Mouse (Mus musculus) mesoderm, embryonic 11.5 days (tissue): ENCODE measurements at regions not wholly inside any gene's neighbourhood (a gene's known extent, or its start where the extent isn't known, plus 50 kb on each side); places are given as distances from the start of the nearest gene placed in this dataset.

Experiments used
- DNase-seq: peaks from one replicate; pipeline ENCODE4 v3.0.0-alpha.2; 2012; ENCODE audit warnings: low read depth, low spot score

GRCm38 (mm10) chr10:9002261-9002660 lies 116.4 kb upstream of the Sash1 start:
- DNase-seq = no peak

DNA sequence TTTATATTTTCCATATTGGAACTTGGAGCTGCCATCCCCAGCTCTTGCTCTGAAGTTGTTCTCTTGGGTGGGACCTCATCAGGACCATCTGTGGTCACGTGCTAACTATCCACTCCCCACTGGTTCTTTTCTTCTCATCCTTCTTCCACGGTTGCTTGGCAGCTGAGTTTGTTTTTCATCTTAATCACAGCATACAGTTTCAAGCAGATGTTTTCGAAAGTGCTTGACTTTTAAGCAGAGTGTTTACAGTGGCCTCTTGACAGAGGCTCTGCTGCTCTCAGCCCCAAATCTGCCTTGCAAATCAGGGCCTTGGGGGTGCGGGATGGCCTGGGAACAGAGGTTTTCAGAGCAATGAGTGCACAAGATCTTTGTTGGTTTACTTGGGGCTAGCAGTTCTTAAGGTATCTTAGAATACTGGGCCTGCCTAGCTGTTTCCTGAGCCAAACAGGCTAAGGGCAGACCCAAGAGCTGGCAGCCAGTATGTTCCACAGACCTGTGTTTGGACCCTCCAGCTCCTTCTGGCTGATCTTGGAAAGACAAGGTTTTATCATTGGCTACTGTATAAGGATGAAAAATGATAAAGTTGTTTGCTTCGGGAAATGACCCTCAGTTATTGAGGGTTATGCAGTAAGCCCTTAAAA lies 113.0 kb upstream of the Sash1 start:
- no peak for DNase-seq

DNA sequence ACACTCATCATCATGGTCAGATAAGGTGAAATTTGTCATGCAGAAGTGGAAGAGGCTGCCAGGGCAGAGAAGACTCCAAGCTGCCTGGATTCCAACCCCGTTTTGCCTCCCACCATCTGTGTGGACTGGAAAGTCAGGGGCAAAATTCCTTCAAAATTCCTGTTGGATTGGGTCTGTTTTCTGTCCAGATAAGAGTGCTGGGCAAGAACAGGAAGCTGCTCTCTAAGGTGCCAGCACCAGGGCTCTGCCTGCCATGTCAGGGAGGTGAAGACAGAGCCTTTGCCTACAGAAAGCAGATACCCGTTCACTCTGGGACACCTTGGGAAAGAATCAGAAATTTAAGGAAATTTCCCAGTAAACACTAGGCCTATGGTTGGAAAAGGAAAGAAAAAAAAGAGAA lies 112.5 kb upstream of the Sash1 start:
- DNase-seq = no peak

DNA sequence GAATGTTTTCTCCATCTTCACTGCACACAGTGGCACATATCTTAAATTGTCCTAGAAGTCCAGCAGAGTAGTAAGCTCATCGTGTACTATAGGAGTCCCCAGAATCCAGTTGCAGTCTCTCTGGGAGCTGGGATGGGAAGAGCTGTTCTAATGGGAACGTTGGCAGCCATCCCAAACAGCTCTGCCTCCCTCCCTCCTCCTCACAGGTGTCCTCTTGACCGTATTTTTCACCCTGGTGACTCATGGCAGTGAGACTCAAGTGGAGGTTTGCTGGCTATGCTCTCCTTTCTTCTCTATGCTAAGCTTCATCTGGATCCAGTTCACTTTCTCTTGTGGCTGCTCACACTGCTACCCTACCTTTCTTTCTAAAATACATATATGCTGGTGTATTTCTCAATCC lies 109.2 kb upstream of the Sash1 start:
- DNase-seq = no peak

- DNase-seq = no peak
Observed at GRCm38 (mm10) chr10:8986339-8986738, 100.5 kb upstream of the Sash1 start.

GRCm38 (mm10) chr10:8983347-8983746 lies 97.5 kb upstream of the Sash1 start:
- DNase-seq = no peak

DNA sequence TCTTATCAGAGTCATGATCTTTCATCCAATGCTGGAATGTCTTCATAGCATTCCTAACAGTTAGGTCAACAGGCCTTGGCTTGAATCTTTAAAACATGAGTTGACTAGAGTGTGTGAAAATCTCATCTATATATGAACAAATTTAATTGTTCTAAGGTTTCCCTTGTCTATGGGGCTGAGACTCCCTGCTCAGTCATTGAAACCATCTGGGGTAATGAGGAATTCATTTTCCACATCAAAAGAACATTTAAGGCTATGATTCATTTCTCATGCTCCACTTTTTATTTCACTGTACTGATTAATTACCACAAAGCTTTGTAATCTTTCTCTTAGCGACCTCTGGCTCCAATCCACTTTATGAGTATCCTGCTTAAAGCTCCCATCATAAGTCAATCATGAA lies 94.7 kb upstream of the Sash1 start:
- no peak for DNase-seq

GRCm38 (mm10) chr10:8978595-8978994 lies 92.7 kb upstream of the Sash1 start:
- DNase-seq = no peak

- no peak for DNase-seq
Observed at GRCm38 (mm10) chr10:8973934-8974333, 88.1 kb upstream of the Sash1 start.

- no peak for DNase-seq
Observed at GRCm38 (mm10) chr10:8972789-8973551, 87.1 kb upstream of the Sash1 start.

DNA sequence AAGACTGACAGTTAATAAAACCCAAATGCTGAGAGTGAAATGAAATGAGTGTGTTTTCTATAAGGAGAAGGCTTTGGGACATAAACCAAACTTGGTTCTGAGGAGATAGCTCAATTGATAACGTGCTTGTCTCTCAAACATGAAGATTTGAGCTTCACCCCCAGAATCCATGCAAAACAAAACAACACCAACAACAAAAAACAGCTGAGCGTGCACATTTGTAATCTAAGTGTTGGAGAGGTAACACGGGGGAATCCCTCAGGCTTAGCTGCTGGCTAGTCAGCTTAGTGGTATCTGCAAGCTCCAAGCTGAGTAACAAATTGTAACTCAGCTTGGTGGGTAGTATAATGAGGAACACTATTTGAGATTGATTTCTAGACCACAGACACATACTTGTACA lies 84.9 kb upstream of the Sash1 start:
- DNase-seq = no peak

DNA sequence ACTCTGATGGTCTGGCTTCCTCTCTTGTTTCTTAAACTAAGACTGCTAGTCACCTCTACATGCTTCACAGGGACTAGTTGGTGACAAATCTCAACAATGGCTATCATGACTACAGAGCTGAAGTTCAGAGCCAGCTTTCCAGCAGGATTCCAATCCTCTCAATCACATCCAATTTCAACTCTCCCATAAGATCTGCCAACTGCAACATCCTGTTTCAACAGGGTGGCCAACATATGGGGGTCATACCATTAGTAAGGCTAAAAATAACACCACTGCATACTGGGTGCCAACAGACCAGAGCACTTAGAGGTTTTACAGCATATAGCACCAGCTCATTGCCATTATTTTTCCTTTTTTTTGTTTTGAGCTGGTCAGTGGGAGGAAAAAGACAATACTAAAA lies 83.7 kb upstream of the Sash1 start:
- no peak for DNase-seq

- no peak for DNase-seq
Observed at GRCm38 (mm10) chr10:8969016-8969415, 83.1 kb upstream of the Sash1 start.

DNA sequence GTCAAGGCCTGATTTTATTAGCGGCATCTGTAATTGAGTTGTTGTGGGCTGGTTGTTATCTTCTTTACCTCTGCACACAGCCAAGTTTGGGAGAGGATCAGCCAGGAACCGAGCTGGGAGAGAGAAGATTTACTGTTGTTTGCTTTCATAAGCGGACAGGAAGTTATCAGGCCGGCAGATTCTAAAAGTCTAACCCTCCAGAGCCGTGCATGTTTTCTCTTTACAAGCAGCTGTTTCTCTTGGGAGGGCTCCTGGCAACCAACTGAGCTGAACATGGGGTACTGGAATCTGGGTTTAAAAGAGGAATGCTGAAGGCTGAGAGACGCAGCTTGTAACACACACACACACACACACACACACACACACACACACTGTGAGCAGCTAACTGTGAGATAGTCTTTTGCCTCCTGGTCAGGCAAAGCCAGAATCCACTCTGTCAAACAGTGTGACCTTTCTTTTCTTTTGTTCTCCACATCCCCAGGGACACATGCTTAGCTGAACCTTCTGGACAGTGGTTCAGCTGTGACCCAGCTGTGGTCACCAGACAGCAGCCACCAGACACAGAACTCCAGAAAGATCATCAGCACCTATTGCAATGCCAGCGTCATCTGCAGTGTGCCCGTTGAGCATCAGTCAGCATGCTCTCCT lies 82.5 kb upstream of the Sash1 start:
- peak; percentile 55 for DNase-seq

DNA sequence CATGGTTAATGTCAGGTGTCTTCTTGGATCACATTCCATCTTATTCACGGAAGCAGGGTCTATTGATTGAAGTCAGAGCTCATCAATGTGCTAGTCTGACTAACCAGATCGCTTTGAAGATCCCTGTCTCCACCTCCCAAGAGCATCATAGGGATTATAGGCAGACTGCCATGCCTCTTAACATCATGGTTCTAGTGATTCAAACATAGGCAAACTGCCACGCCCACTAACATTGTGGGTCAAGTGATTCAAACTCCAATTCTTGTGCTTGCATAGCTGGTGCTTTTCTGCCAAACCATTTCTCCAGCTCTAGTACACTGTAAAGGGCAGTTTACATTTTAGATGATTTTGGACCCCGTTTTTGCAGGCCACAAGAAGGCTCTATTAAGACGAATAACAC lies 77.1 kb upstream of the Sash1 start:
- no peak for DNase-seq

- no peak for DNase-seq
Observed at GRCm38 (mm10) chr10:8960964-8961675, 75.2 kb upstream of the Sash1 start.

DNA sequence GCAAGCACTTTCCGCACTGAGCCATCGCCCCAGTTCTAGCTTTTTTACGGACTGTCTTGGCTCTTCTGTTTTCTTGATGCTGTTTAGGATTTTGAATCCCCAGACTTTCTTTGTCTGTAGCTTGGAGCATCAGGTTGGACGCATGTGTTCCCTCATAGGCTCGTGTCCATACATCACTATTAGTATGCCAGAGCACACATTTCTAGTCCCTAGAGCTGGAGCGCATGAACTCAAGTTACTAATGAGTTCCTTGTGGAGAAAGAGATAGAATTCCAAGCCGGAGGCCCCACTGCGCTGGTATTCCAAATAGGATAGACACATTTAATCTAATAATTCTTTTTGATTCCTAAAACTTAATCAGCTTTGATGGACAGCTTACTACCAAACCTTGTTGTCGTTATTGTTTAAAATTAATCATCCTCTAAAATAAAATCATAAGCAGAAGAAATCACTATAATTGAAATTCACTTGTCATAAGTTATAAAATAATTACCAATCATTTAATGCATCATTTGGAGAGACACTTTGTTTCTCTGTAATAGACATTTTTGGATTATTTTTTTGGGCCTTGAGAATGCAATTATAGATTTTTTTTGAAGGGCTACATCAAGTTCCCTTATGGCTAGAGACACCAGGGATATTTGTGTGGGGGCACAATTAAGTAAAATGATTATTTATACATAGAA lies 74.5 kb upstream of the Sash1 start:
- DNase-seq = peak; percentile 52

DNA sequence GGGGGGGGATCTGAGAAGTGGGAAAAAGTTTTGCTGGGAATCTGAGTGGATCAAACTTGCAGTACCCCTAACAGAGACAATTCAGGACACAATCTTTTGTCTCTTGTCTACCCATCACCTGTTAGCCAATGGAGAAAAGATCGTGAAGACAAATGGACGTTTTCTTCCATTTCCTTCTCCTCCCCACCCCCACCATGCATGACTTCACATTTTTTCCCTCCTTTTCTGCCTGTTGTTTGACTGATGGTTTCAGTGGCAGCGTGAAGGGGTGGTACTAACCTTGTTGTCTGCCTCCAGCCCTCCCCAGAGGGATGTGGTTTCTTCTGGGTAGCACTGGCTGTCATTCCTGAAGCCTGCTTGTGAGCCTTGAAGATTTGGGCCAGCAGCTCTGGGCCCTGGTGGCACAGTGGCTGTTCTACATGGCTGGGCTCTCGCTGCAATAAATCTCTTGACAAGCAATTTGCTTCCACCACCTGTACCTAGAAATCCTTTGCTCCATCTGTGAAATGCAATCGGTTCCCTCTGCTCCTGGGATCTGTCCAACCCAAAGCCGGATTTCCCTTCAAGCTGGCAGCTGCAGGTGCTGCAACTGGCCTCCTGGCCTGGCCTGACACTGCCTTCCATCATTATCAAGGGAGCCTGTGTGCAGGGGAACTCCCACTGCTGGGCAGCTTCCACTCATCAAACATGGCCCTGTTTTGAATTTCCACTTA lies 69.8 kb upstream of the Sash1 start:
- DNase-seq = peak; percentile 65

GRCm38 (mm10) chr10:8954003-8954402 lies 68.1 kb upstream of the Sash1 start:
- DNase-seq = no peak

GRCm38 (mm10) chr10:8952922-8953321 lies 67.1 kb upstream of the Sash1 start:
- no peak for DNase-seq

- DNase-seq = no peak
Observed at GRCm38 (mm10) chr10:8951937-8952336, 66.1 kb upstream of the Sash1 start.
